Mouse (Mus musculus) right cerebral cortex, postnatal 10 days (tissue): ENCODE measurements at regions not wholly inside any gene's neighbourhood (a gene's known extent, or its start where the extent isn't known, plus 50 kb on each side); places are given as distances from the start of the nearest gene placed in this dataset.
A peak's percentile ranks its signal among the peaks of the same experiment; 100 is the strongest.

Source experiments
- DNase-seq, 2 experiments: peaks; one replicate each; pipeline ENCODE4 v3.0.0; 2021; ENCODE audit warnings: low spot score in 2 of 2

DNA sequence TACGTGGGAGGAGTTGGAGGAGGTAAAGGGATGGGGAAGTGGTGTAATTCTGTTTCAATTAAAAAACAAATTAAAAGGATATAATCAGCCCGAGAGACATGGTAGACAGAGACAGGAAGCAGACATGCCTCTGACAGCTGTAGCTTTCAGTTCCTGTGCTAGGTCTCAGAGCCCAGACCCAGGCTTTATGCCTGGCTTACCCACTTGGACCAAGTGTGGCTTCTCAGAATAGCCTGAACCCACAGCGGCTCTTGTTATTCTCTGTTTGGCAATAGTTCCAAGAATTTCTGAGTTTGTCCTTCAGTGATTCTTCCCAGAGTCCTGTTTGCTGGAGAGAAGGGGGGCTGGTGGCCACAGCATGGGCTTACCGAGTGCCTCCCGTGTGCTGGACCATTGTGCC is 182.4 kb downstream of the Pten start:
- DNase-seq = no peak

DNA sequence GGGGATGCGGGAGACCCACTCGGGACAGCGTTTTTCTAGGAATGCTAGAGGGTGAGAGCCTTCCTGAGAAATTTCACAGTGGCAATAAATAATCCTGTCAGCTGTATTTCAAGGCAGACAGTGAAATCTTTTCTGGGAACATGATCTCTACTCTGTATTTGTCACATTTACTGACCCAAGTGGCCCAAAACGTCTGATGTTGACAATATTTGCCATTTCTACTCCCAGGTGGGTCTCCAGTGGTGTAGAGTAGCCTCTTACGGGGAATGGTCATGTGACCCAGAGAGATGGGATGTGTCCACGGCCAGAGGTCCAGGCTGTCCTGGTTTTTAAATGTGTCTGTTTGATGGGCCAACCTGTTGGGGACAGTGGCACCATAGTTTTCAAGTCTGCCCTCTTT is 183.5 kb downstream of the Pten start:
- DNase-seq = no peak

GRCm38 (mm10) chr19:32943594-32944230 is 186.4 kb downstream of the Pten start:
- DNase-seq = no peak

GRCm38 (mm10) chr19:32947081-32947855 is 190.0 kb downstream of the Pten start:
- DNase-seq = no peak

- no peak for DNase-seq
These were observed 193.0 kb downstream of the Pten start for GRCm38 (mm10) chr19:32950252-32950651.

DNA sequence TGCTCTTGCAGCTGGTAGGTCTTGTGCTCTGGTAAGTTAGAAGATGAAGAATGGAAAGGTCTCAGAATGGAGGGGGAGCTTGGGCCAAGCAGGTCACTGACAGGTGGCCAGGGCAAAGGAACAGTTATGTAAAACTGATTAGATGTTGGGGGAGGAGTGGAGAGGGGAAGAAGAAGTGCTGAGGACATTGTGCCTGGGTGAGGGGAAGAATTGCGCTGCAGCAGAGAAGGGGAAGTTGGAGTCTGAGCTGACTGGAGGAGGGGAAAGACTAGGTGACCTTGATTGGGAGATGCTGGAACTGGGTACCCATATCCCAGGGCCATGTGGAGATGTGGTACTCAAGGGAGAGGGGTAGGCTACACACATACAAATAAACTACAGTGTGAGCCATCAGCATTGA is 193.5 kb downstream of the Pten start:
- no peak for DNase-seq

- no peak for DNase-seq
These were observed 195.1 kb downstream of the Pten start for GRCm38 (mm10) chr19:32952425-32952824.

- no peak for DNase-seq
These were observed 195.8 kb downstream of the Pten start for GRCm38 (mm10) chr19:32952928-32953687.

- DNase-seq = no peak
These were observed 196.8 kb downstream of the Pten start for GRCm38 (mm10) chr19:32954001-32954605.

DNA sequence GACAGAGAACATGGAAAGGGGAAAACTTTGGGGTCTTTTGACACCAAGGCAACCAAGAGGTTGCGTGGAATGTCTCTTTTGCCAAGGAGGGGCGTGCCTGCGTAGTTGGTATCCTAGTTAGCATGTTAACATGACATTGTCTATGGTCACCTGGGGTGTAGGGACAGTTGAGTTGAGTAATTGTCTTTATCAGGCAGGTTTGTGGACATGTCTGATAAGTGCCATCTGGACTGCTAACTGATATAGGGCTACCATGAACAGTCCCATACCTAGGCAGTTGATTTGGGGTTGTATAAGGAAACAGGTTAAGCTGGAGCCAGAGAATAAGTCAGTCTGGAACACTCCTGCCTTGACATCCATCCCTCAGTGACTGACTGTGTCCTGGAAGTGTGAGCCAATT is 197.6 kb downstream of the Pten start:
- no peak for DNase-seq

GRCm38 (mm10) chr19:32956143-32956915 is 199.0 kb downstream of the Pten start:
- DNase-seq = no peak

DNA sequence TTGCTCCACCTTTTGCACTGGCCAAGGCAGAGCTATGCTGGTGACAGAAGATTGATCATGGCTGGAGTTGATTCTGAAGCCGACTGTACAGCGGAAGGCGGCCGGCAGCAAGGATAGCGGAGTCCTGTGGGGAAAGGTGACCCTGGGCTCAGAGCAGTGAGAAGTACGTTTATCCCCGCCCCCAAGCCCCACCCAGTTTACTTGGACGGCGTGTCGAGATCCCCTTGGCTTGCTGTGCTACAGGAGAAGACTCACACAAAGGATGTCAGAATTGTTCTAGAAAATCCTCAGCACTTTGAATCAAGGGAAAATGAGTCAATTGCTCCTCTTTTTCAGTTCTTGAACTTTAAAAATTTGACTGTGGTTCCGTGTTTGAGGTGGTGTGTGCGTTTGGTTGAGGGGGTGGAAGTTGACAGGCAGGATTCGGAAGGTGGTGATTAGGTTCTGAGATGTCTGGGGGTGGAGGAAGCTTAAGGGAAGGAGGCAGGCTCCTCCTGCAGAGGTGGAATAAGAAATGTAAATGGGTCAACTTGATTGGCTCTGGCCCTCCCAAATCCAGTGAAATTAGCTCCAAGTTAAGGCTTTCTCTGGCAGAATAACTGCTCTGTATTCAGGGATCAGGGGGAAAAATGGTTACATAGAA is 199.7 kb downstream of the Pten start:
- peak in 1 of 2 experiments; percentile 34 for DNase-seq

DNA sequence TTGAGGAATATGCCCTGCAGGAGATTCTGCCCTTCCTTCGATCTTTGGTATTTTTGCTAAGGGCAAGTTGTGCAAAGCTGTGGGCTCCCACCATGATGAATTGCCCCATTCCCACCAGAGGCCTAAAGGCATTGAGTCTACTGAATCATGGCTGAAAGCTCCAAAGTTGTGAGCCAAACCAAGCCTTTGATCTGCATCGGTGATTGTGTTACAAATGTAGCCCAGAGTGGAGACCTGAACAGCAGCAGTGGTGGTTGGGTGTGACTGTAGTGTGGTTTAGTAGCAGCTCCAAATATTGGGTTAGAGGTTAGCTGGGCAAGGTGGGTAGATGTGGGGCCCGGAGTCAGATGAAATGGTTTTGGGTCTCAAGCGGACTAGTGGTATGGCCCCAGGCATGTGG is 201.0 kb downstream of the Pten start:
- DNase-seq = no peak

DNA sequence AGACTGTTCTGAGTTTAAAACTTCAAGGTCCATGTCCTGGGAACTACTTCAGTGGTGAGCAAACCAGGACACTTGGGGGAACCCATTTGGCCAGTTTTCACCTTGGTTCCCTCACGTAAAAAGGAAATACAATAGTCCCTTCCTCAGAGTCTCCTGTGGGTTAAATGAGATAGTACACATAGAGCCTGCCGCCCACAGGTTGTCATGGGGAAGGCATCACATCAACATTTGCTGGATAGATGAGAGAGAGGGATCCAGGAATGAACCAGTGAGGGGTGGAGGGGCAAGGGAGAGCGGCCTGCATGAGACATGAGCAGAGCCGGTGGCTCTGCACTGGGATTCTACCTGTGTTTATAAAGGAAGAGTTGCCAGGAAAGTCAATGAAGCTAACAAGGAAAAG is 201.5 kb downstream of the Pten start:
- no peak for DNase-seq

DNA sequence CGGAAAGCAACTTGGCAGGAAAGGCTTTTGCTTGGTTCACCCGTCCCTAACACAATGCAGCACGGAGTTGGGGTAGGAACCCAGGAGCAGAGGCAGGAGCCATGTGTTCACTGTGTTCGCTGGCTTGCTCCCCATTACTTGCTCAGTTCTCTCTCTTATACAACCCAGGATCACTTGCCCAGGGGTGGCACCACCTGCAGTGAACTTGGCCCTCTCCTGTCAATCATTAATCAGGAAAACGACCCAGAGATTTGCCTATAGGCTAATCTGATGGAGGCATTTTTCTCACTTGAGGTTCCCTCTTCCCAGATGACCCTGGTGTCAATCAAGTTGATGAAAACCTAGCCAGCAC is 202.5 kb downstream of the Pten start:
- no peak for DNase-seq

DNA sequence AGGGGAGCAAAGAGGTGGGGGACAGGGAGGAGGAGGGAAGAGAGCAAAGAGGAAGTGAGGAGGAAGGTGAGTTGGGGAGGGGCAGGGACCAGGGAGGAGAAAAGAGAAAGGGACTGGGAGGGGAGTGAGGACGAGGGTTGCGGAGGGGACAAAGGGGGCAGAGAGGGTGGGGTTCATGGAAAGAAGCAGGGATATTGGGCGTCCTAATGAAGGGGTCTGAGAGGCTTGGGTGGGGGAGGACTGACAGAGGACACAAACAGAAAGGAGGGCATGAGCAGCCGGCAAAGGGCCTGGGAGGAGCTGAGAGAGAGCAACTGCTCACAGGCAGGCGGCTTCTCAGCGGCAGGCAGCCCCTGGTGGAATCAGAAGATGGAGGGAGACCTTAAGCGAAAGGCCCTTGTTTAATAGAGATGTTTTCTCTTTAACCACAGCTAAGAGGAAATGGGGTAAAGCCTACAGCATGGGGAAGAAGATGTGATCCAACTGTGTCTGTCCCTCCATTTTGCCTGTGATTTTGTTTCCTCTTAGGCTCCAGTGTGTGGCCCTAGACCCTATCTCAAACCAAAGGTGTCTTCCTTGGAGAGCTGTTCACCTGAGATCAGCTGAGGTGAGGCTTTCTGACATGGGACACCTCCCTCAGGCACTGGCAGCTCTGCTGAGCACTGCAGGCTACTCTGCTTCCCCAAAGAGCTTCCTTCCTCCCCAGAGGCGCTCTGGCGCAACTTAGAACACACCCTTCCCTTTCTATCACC is 203.1 kb downstream of the Pten start:
- no peak for DNase-seq

DNA sequence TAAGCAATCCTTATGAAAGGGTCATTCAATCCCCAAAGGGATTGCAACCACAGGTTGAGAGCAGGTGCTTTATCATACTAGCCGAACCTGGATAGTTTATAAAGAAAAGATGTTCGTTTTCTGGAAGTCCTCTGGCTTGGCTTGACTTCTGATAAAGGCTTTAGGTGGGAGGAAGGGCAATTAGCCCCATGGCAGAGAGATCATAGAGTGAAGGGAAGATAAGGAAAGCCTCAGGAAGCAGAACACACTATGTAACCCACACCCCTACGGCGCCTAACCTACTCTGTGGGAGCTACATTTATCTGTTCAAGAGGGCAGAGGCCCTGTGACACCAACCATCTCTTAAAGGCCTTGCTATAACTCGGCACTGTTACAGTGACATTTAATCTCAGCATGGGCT is 204.2 kb downstream of the Pten start:
- DNase-seq = no peak

DNA sequence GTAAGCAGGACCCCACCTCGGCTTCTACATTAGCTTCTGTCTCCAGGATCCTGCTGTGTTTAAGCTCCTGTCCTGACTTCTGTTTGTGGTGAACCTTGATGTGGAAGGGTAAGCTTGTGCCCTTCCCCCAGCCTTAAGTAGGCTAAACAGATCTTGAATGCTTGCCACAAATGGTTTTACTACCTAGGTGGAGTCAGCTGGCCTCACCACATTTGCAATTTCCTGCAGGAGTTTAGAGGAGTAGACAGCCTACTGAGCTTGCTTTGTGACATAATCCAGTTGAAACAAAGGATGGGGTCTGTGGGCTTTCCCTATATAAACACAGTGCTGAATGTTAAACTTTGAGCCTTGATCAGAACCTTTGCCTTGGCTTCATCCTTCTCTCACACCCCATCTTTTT is 206.7 kb downstream of the Pten start:
- DNase-seq = no peak

- DNase-seq = no peak
These were observed 208.2 kb downstream of the Pten start for GRCm38 (mm10) chr19:32965488-32965887.

DNA sequence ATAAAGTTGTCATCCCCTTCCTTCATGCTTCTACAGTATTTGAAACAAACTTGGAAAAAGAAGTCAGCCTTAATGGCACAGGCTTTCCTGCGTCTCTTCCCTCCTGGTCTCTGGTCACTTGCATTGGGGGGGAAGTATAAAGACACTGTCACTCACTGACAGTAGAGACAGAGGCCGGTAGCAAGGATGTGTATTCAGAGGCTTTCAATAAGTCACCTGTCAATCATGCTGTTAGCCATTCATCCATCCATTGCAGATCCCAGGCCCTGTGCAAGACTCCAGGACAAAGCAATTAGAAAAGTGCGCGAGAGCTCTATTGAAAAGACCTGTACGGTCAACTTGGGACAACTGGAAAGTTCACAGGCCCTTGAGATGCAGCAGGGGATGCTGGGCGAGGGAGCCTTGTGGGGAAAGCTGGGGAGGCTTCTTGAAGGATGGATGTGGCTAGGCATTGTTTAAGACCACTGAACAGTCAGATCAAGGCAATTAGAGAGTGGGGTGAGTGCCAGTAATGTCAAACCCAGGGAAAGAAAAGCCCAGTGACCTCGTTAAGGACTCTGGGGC is 212.0 kb downstream of the Pten start:
- DNase-seq = no peak
